Mouse (Mus musculus): ENCODE measurements around the gene Rps26. TPM values are rescaled to one million over a fixed set of nuclear protein-coding genes. Genes with fewer than 3 reads are reported as not detected.

Rps26 gene
- polyA plus RNA-seq, 1 experiment, result 798 TPM

DNA sequence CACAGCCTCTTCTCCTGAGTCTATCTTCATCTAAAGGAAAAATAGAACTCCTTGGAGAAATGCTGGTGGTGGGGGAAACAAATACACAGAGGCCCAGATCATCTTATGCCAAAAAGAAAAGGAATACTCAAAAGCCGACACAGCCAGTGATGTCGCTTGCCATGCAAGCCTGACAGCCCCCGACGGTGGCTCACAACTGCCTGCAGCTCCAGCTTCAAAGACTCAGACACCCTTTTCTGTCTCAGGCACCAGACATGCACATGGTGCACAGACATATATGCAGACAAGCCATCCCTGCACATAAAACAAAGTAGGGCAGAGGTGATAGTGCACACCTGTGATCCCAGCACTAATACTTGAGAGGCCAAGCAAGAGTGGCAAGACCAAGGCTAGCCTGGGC is 46.8 kb downstream of the Rps26 start:
- WGBS, result 85% methylated on average over 4 of the region's 4 CpGs
- Histone ChIP-seq H3K27ac (ENCODE audit: insufficient read depth, low read depth, low read length) (no peak overlapping the region), H3K36me3 (ENCODE audit: control insufficient read depth, insufficient read depth, low read length) (peaks cover 8% of the 10 kb centered on the region), H3K4me1 (ENCODE audit: control insufficient read depth, insufficient read depth, low read length) (peaks cover 10% of the 10 kb centered on the region), H3K4me3 (ENCODE audit: insufficient read depth, low read depth, low read length) (no peak overlapping the region), H3K27me3 (replicated peaks; ENCODE audit: control insufficient read depth, insufficient read depth, low read length) (no peaks in the 10 kb centered on the region)
- TF ChIP-seq CTCF (conservative IDR thresholded peaks at IDR 0.05; ENCODE audit: insufficient read depth, insufficient read length, low read depth, low read length) (no peak), POLR2A (IDR thresholded peaks at IDR 0.05; ENCODE audit: low read depth, low read length) (no peak)
- DNase-seq, result no peak

DNA sequence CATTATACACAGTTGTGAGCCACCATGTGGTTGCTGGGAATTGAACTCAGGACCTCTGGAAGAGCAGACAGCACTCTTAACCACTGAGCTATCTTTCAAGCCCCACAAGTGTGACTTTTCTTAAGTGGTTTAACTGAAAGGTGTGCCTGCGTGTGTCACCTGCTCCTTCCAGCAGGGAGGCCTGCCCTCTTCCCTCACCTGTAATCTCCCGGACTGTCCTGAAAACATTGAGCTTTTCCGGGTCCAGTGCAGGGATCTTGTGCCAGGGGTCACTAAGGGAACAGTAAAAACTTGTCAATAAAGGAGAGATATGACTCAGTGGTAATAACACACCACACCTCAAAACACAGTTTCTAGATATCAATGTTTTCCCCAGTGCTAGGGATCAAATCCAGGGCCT is 47.2 kb downstream of the Rps26 start:
- WGBS, result 79% methylated on average over 3 of the region's 3 CpGs
- no peak overlapping the region for H3K4me3 ChIP-seq (ENCODE audit: insufficient read depth, low read depth, low read length)
- H3K4me1 ChIP-seq (ENCODE audit: control insufficient read depth, insufficient read depth, low read length), result peaks cover 6% of the 10 kb centered on the region; the same call in 1 of the 2 replicates
- H3K27ac ChIP-seq (ENCODE audit: insufficient read depth, low read depth, low read length), result no peak overlapping the region
- TF ChIP-seq CTCF (conservative IDR thresholded peaks at IDR 0.05; ENCODE audit: insufficient read depth, insufficient read length, low read depth, low read length) (no peak), POLR2A (IDR thresholded peaks at IDR 0.05; ENCODE audit: low read depth, low read length) (no peak)
- H3K27me3 ChIP-seq (replicated peaks; ENCODE audit: control insufficient read depth, insufficient read depth, low read length), result no peaks in the 10 kb centered on the region
- peaks cover 11% of the 10 kb centered on the region for H3K36me3 ChIP-seq (ENCODE audit: control insufficient read depth, insufficient read depth, low read length)
- DNase-seq, result no peak

DNA sequence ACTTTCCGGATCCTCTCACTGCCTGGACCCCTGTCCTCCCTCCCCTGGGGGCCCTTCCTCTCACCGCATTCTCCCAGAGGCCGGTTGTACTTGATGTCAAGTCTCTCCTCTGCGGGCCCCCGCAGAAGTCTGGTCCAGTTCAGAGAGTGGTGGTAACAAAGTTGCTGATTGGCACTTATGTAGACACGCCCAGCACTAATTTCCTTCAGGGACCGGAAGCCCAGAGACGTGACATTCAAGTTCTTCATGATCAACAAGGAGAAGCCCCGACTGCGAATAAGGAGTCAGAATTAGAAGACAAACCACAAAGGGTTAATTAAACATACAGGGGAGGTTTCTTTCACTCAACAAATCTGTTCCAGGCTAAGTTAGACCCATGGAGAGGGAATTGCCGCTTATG is 48.2 kb downstream of the Rps26 start:
- no peaks in the 10 kb centered on the region for H3K4me1 ChIP-seq (ENCODE audit: control insufficient read depth, insufficient read depth, low read length)
- no peak for TF ChIP-seq CTCF (conservative IDR thresholded peaks at IDR 0.05; ENCODE audit: insufficient read depth, insufficient read length, low read depth, low read length)
- TF ChIP-seq POLR2A (IDR thresholded peaks at IDR 0.05; ENCODE audit: low read depth, low read length), result no peak
- H3K27ac ChIP-seq (ENCODE audit: insufficient read depth, low read depth, low read length), result no peak overlapping the region
- WGBS, result 76% methylated on average over 11 of the region's 11 CpGs
- H3K27me3 ChIP-seq (replicated peaks; ENCODE audit: control insufficient read depth, insufficient read depth, low read length), result no peaks in the 10 kb centered on the region
- no peak overlapping the region for H3K4me3 ChIP-seq (ENCODE audit: insufficient read depth, low read depth, low read length)
- H3K36me3 ChIP-seq (ENCODE audit: control insufficient read depth, insufficient read depth, low read length), result peaks cover 18% of the 10 kb centered on the region
- DNase-seq, result no peak

DNA sequence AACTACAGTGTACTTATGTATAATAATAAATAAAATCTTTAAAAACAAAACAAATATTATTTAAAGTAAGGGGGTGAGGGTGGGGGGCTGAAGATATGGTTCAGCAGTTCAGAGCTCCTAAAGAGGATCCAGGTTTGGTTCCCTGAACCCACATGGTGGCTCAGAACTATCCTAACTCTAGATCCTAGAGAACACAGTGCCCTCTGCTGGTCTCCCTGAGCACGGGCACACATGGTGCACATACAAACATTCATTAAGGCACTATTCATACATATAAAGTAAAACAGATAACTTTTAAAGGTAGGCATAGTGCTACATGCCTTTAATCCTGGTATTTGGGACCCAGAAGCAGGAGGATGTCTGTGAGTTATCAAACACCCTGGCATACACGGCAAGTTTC is 51.5 kb downstream of the Rps26 start:
- H3K4me1 ChIP-seq (ENCODE audit: control insufficient read depth, insufficient read depth, low read length), result no peaks in the 10 kb centered on the region
- no peak for DNase-seq
- no peaks in the 10 kb centered on the region for H3K27me3 ChIP-seq (replicated peaks; ENCODE audit: control insufficient read depth, insufficient read depth, low read length)
- H3K36me3 ChIP-seq (ENCODE audit: control insufficient read depth, insufficient read depth, low read length), result peaks cover 25% of the 10 kb centered on the region
- no peak overlapping the region for H3K4me3 ChIP-seq (ENCODE audit: insufficient read depth, low read depth, low read length)
- WGBS, result 90% methylated on average over 2 of the region's 2 CpGs
- no peak overlapping the region for H3K27ac ChIP-seq (ENCODE audit: insufficient read depth, low read depth, low read length)
- peak; percentile 60 for TF ChIP-seq CTCF (conservative IDR thresholded peaks at IDR 0.05; ENCODE audit: insufficient read depth, insufficient read length, low read depth, low read length)
- no peak for TF ChIP-seq POLR2A (IDR thresholded peaks at IDR 0.05; ENCODE audit: low read depth, low read length)

Other genes with a start within 250 kb of the Rps26 start
- gene Ankrd52, start 249.6 kb downstream of the Rps26 start, polyA plus RNA-seq (2012; rRNA removed), result 21.5 and 22.5 TPM in 2 replicates
- gene Slc39a5, start 225.5 kb downstream of the Rps26 start, polyA plus RNA-seq (2012; rRNA removed), result 114 and 137 TPM in 2 replicates
- gene Nabp2, start 215.3 kb downstream of the Rps26 start, polyA plus RNA-seq (2012; rRNA removed), result 33.2 and 37.8 TPM in 2 replicates
- gene Rnf41, start 215.1 kb downstream of the Rps26 start, polyA plus RNA-seq (2012; rRNA removed), result 19.5 and 19.6 TPM in 2 replicates
- 81.3 and 81.4 TPM in 2 replicates for gene Smarcc2, start 167.5 kb downstream of the Rps26 start, polyA plus RNA-seq (2012; rRNA removed)
- 897 and 1,416 TPM in 2 replicates for gene Myl6, start 132.6 kb downstream of the Rps26 start, polyA plus RNA-seq (2012; rRNA removed)
- 8.4 and 10.6 TPM in 2 replicates for gene Myl6b, start 128.1 kb downstream of the Rps26 start, polyA plus RNA-seq (2012; rRNA removed)
- 24.5 and 25.5 TPM in 2 replicates for gene Esyt1, start 100.9 kb downstream of the Rps26 start, polyA plus RNA-seq (2012; rRNA removed)
- gene Zc3h10, start 79.0 kb downstream of the Rps26 start, polyA plus RNA-seq (2012; rRNA removed), result 10.0 and 11.3 TPM in 2 replicates
- gene Rpl41, start 77.4 kb downstream of the Rps26 start, polyA plus RNA-seq (2012; rRNA removed), result 1,799 and 2,275 TPM in 2 replicates
- 18.5 and 25.1 TPM in 2 replicates for gene Pa2g4, start 60.8 kb downstream of the Rps26 start, polyA plus RNA-seq (2012; rRNA removed)
- 26.9 and 30.2 TPM in 2 replicates for gene Erbb3, start 37.1 kb downstream of the Rps26 start, polyA plus RNA-seq (2012; rRNA removed)
- gene Ikzf4, start 19.2 kb upstream of the Rps26 start, polyA plus RNA-seq (2012; rRNA removed), result 2.9 and 3.2 TPM in 2 replicates
- 76.3 and 84.1 TPM in 2 replicates for gene Suox, start 47.3 kb upstream of the Rps26 start, polyA plus RNA-seq (2012; rRNA removed)
- 101 and 111 TPM in 2 replicates for gene Rab5b, start 69.5 kb upstream of the Rps26 start, polyA plus RNA-seq (2012; rRNA removed)
- gene Pmel, start 77.4 kb upstream of the Rps26 start, polyA plus RNA-seq (2012; rRNA removed), result 0.61 and 1.0 TPM in 2 replicates
- gene Cdk2, start 78.3 kb upstream of the Rps26 start, polyA plus RNA-seq (2012; rRNA removed), result 12.4 and 12.7 TPM in 2 replicates
- gene Dgka, start 118.1 kb upstream of the Rps26 start, polyA plus RNA-seq (2012; rRNA removed), result 17.4 and 24.5 TPM in 2 replicates
- 17.6 and 20.0 TPM in 2 replicates for gene Pym1, start 121.1 kb upstream of the Rps26 start, polyA plus RNA-seq (2012; rRNA removed)
- 1.7 and 2.5 TPM in 2 replicates for gene Mmp19, start 164.2 kb upstream of the Rps26 start, polyA plus RNA-seq (2012; rRNA removed)
- 16.2 and 17.3 TPM in 2 replicates for gene Dnajc14, start 177.3 kb upstream of the Rps26 start, polyA plus RNA-seq (2012; rRNA removed)
- gene Tmem198b, start 177.6 kb upstream of the Rps26 start, polyA plus RNA-seq (2012; rRNA removed), result 10.0 and 11.8 TPM in 2 replicates
- 5.6 and 13.7 TPM in 2 replicates for gene Sarnp, start 190.6 kb upstream of the Rps26 start, polyA plus RNA-seq (2012; rRNA removed)
- 82.9 and 92.1 TPM in 2 replicates for gene Ormdl2, start 194.9 kb upstream of the Rps26 start, polyA plus RNA-seq (2012; rRNA removed)